Mouse (Mus musculus): Measurements from ENCODE around the gene Dhdds. TPM values are rescaled to one million over a fixed set of nuclear protein-coding genes. Genes with fewer than 3 reads are reported as not detected.
A peak's percentile ranks its signal among the peaks of the same experiment; 100 is the strongest.

Gene Dhdds
- 10 to 100 TPM; 61.4 to 62.2 TPM for total RNA-seq (2021)
- long read RNA-seq, experiment 1, transcript Dhdds-209 (9 exons, 3,219 nt) = major isoform, 22 of 61 reads
- long read RNA-seq, experiment 1, transcript Dhdds-201 (9 exons, 3,133 nt) = minor isoform, 18 of 61 reads
- long read RNA-seq, experiment 1, partial matches to known transcripts = 2 of 61 reads
- long read RNA-seq, experiment 1, other reads (novel, unspliced or antisense) = 13 of 61 reads
- long read RNA-seq, experiment 2, transcript Dhdds-209 (9 exons, 3,219 nt) = minor isoform, 6 of 24 reads
- long read RNA-seq, experiment 2, transcript Dhdds-201 (9 exons, 3,133 nt) = major isoform, 9 of 24 reads
- long read RNA-seq, experiment 2, partial matches to known transcripts = 0 of 24 reads
- long read RNA-seq, experiment 2, other reads (novel, unspliced or antisense) = 8 of 24 reads

GRCm38 (mm10) chr4:134000466-134001438, at the start of gene Dhdds:
Dhdds (minus strand) TSS chr4:134000918.
- TF ChIP-seq CTCF (IDR thresholded peaks at IDR 0.05) = no peak
- intact Hi-C loops (cut with DNase I) = loop anchor here (2.0 kb wide), 1 partner anchor 34 kb away; no protein-coding TSS in a partner anchor
- Histone ChIP-seq H3K27ac (peak within 1 kb of the TSS; percentile 88), H3K4me3 (peak within 1 kb of the TSS; percentile 79)
- peak; percentile 93 to 95 for DNase-seq (ENCODE audit: extremely low spot score in 1 of 2, low spot score in 2 of 2)

DNA sequence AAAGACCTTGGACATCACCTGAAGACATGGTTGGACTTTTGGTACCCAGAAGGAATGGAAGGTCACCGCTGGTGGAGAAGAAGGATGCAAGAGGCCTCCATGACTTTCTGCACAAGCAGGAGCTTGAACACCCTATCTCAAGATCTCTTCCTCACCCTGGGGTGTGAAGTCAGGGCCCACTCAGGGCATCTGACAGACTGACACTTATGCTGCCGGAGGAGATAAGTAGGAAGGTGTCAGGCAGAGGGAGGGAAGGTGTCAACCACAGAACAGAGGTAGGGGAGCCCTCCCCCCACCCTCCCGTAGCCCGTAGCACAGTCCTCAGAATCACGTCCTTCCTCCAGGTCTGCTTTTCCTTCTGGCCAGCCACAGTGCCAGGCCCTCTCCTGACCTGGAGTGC, 46.9 kb upstream of the Dhdds start:
- intact Hi-C loops (cut with DNase I) = no loop called here
- H3K4me3 ChIP-seq = no peak overlapping the region
- no peak overlapping the region for H3K27ac ChIP-seq
- no peak for DNase-seq (ENCODE audit: extremely low spot score in 1 of 2, low spot score in 2 of 2)
- no peak for TF ChIP-seq CTCF (IDR thresholded peaks at IDR 0.05)

- H3K4me3 ChIP-seq = no peak overlapping the region
- DNase-seq (ENCODE audit: extremely low spot score in 1 of 2, low spot score in 2 of 2) = no peak
- no peak for TF ChIP-seq CTCF (IDR thresholded peaks at IDR 0.05)
- intact Hi-C loops (cut with DNase I) = no loop called here
- no peak overlapping the region for H3K27ac ChIP-seq
Measured at GRCm38 (mm10) chr4:134043041-134043440, 42.3 kb upstream of the Dhdds start.

GRCm38 (mm10) chr4:134041317-134042123, 40.8 kb upstream of the Dhdds start:
- TF ChIP-seq CTCF (IDR thresholded peaks at IDR 0.05) = no peak
- intact Hi-C loops (cut with DNase I) = no loop called here
- no peak for DNase-seq (ENCODE audit: extremely low spot score in 1 of 2, low spot score in 2 of 2)
- Histone ChIP-seq H3K4me3 (no peak overlapping the region), H3K27ac (no peak overlapping the region)

DNA sequence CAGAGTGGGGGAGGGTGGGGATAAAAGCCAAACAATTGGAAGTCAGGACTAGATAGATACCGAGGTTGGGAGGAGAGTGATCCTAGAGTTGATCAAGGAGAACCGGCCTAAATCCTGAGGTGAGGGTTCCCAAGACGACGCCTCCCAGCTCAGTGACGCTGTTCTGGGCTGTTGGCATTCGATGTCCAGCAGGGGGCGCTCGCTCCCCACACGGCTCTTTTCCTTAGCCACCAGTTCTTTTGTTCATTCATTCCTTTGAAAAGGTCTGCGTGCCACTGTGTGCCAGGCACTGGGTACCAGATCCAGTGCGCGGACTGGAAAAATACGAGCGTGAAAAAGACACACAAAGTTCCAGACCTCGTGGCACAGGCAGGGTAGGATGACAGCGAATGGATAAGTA, 35.2 kb upstream of the Dhdds start:
- H3K27ac ChIP-seq = no peak overlapping the region
- peak; percentile 98 for TF ChIP-seq CTCF (IDR thresholded peaks at IDR 0.05)
- intact Hi-C loops (cut with DNase I) = loop anchor here (1.0 to 2.0 kb wide), 3 partner anchors 43 to 88 kb away; no protein-coding TSS in a partner anchor

GRCm38 (mm10) chr4:134025802-134026201, 25.1 kb upstream of the Dhdds start:
- no peak overlapping the region for H3K4me3 ChIP-seq
- no peak for TF ChIP-seq CTCF (IDR thresholded peaks at IDR 0.05)
- DNase-seq (ENCODE audit: extremely low spot score in 1 of 2, low spot score in 2 of 2) = no peak
- intact Hi-C loops (cut with DNase I) = no loop called here
- H3K27ac ChIP-seq = no peak overlapping the region

More for the DNA sequence above, 35.2 kb upstream of the Dhdds start:
- peak; percentile 77 to 81 for DNase-seq (ENCODE audit: extremely low spot score in 1 of 2, low spot score in 2 of 2)
- H3K4me3 ChIP-seq = no peak overlapping the region

GRCm38 (mm10) chr4:134020621-134021020, 19.9 kb upstream of the Dhdds start:
- no peak for TF ChIP-seq CTCF (IDR thresholded peaks at IDR 0.05)
- DNase-seq (ENCODE audit: extremely low spot score in 1 of 2, low spot score in 2 of 2) = no peak
- no peak overlapping the region for H3K4me3 ChIP-seq
- intact Hi-C loops (cut with DNase I) = no loop called here
- H3K27ac ChIP-seq = no peak overlapping the region

GRCm38 (mm10) chr4:134019641-134020351, 19.1 kb upstream of the Dhdds start:
- Histone ChIP-seq H3K4me3 (no peak overlapping the region), H3K27ac (no peak overlapping the region)
- intact Hi-C loops (cut with DNase I) = no loop called here
- TF ChIP-seq CTCF (IDR thresholded peaks at IDR 0.05) = no peak
- DNase-seq (ENCODE audit: extremely low spot score in 1 of 2, low spot score in 2 of 2) = no peak

GRCm38 (mm10) chr4:134019210-134019609, 18.5 kb upstream of the Dhdds start:
- Histone ChIP-seq H3K27ac (no peak overlapping the region), H3K4me3 (no peak overlapping the region)
- intact Hi-C loops (cut with DNase I) = no loop called here
- DNase-seq (ENCODE audit: extremely low spot score in 1 of 2, low spot score in 2 of 2) = no peak
- TF ChIP-seq CTCF (IDR thresholded peaks at IDR 0.05) = no peak

GRCm38 (mm10) chr4:134018779-134019145, 18.0 kb upstream of the Dhdds start, which contains the start of gene Lin28a:
Lin28a (minus strand) TSS chr4:134018841.
- DNase-seq (ENCODE audit: extremely low spot score in 1 of 2, low spot score in 2 of 2) = no peak
- no peak within 1 kb of the TSS for H3K4me3 ChIP-seq
- TF ChIP-seq CTCF (IDR thresholded peaks at IDR 0.05) = no peak
- no peak within 1 kb of the TSS for H3K27ac ChIP-seq
- intact Hi-C loops (cut with DNase I) = no loop called here
